Mouse (Mus musculus) midbrain, embryonic 15.5 days (tissue): ENCODE results near the gene Barhl1. TPM values are rescaled to one million over a fixed set of nuclear protein-coding genes. Genes with fewer than 3 reads are reported as not detected.

Experiments used
- ATAC-seq: fragments of 200-750 bp; cut with Nextera tagmentation; replicated peaks from 2 replicates; pipeline ENCODE4 v1.8.0; 2017; ENCODE audit warnings: moderate TSS enrichment
- H3K27ac ChIP-seq: fragments of 300-500 bp; sonication (generic); 2 replicates; pipeline ENCODE4 v1.5.1; 2015; ENCODE audit warnings: mild to moderate bottlenecking, inconsistent platforms
- H3K27me3 ChIP-seq: fragments of 300-500 bp; sonication (generic); replicated peaks from 2 replicates; pipeline ENCODE4 v1.6.1; 2015; ENCODE audit warnings: inconsistent platforms
- H3K36me3 ChIP-seq: fragments of 300-500 bp; sonication (generic); replicated peaks from 2 replicates; pipeline ENCODE4 v1.6.1; 2015; ENCODE audit warnings: inconsistent platforms
- H3K4me1 ChIP-seq: fragments of 300-500 bp; sonication (generic); 2 replicates; pipeline ENCODE4 v1.6.1; 2015; ENCODE audit warnings: inconsistent platforms
- H3K4me2 ChIP-seq: fragments of 300-500 bp; sonication (generic); 2 replicates; pipeline ENCODE4 v1.6.1; 2015; ENCODE audit warnings: inconsistent platforms, mild to moderate bottlenecking, moderate library complexity
- H3K4me3 ChIP-seq: fragments of 300-500 bp; sonication (generic); 2 replicates; pipeline ENCODE4 v1.5.1; 2015; ENCODE audit warnings: mild to moderate bottlenecking, inconsistent platforms
- H3K9ac ChIP-seq: fragments of 300-500 bp; sonication (generic); 2 replicates; pipeline ENCODE4 v1.6.1; 2015; ENCODE audit warnings: mild to moderate bottlenecking, inconsistent platforms
- H3K9me3 ChIP-seq: fragments of 300-500 bp; sonication (generic); 2 replicates; pipeline ENCODE4 v1.6.1; 2016; ENCODE audit warnings: inconsistent platforms
- WGBS: fragments of 180-500 bp; shearing (Covaris S2); methylation state at CpG from one replicate; pipeline ENCODE4 v1.1.7; 2015; ENCODE audit warnings: mixed read lengths; 5-methylcytosine and 5-hydroxymethylcytosine counted together
- polyA plus RNA-seq: library from polyadenylated mRNA; unstranded; fragments of >200 nt; fragmentation: Nextera tagmentation; extraction: Ambion mirVana; gene quantifications from 2 replicates; pipeline ENCODE4 v1.2.1, GENCODE M21; 2015

Barhl1 gene
- polyA plus RNA-seq = 53.5 and 77.8 TPM in 2 replicates

DNA sequence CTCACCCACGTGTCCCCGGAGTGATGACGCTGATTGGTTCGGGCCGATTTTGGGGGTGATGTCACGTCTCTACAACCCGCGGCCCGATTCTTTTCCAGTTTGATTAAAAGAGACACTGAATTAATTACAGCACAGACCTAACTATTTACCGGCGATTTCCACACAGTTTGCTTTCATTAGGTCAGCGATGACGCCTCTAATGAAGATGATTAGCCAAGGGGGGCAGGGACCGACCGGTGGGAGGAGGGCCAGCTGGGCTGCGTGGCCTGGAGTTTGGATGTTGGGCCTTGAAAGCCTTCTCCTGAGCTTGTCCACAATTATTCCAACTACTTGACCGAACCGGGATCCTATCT is at the start of gene Barhl1:
TSS of gene Barhl1 (minus strand) at position 156 of the 353 bp plus-strand sequence.
- Histone ChIP-seq H3K4me2 (peak within 1 kb of the TSS; percentile 43), H3K36me3 (no peaks in the 10 kb centered on the region), H3K9ac (peak within 1 kb of the TSS; percentile 38), H3K4me3 (peak within 1 kb of the TSS; percentile 39), H3K27ac (peak within 1 kb of the TSS; percentile 79), H3K27me3 (peaks cover 53% of the 10 kb centered on the region), H3K4me1 (peaks cover 8% of the 10 kb centered on the region), H3K9me3 (no peaks in the 10 kb centered on the region)
- WGBS = 1% methylated on average over 18 of the region's 18 CpGs
- no peak for ATAC-seq

DNA sequence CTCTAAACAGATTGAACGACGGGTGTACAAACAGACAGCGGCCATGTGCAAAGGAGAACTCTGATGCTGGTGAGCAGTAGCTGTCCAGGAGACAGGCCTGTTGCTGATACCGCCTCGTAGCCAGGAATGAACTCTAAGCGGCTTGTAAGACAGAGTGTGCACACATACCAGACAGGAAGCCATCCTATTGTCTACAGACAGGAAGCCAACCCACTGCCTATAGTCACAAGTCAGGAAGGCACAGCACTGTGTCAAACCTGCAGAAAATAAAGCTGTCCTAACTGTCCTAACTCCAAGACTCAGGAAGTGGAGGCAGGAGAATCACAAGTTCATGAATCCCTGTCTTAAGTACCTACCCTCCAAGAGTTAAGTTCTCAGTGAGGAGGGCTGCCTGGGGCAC is 47.1 kb upstream of the Barhl1 start:
- H3K9me3 ChIP-seq = no peaks in the 10 kb centered on the region
- H3K27me3 ChIP-seq = no peaks in the 10 kb centered on the region
- 88% methylated on average over 6 of the region's 6 CpGs for WGBS
- H3K4me2 ChIP-seq = no peak overlapping the region
- H3K9ac ChIP-seq = no peak overlapping the region
- no peak overlapping the region for H3K27ac ChIP-seq
- H3K4me1 ChIP-seq = peaks cover 8% of the 10 kb centered on the region
- no peaks in the 10 kb centered on the region for H3K36me3 ChIP-seq
- H3K4me3 ChIP-seq = no peak overlapping the region
- no peak for ATAC-seq

DNA sequence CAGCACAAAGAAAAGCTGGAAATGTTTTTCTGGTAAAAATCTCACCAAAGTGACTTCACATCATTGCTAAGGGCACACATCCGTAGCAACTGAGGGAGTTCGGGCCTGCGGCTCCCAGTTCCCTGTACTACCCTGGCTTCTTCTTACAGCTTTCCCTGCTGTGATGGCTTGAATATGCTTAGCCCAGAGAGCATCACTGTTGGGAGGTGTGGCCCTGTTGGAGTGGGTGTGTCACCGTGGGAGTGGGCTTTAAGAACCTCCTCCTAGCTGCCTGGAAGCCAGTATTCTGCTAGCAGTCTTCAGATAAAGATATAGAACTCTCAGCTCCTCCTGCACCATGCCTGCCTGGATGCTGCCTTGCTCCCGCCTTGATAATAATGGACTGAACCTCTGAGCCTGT is 45.2 kb upstream of the Barhl1 start:
- 70% methylated on average over 5 of the region's 5 CpGs for WGBS
- Histone ChIP-seq H3K9ac (no peak overlapping the region), H3K4me3 (no peak overlapping the region), H3K36me3 (no peaks in the 10 kb centered on the region), H3K27ac (no peak overlapping the region), H3K27me3 (no peaks in the 10 kb centered on the region), H3K4me2 (no peak overlapping the region), H3K4me1 (peaks cover 8% of the 10 kb centered on the region), H3K9me3 (no peaks in the 10 kb centered on the region)
- no peak for ATAC-seq

DNA sequence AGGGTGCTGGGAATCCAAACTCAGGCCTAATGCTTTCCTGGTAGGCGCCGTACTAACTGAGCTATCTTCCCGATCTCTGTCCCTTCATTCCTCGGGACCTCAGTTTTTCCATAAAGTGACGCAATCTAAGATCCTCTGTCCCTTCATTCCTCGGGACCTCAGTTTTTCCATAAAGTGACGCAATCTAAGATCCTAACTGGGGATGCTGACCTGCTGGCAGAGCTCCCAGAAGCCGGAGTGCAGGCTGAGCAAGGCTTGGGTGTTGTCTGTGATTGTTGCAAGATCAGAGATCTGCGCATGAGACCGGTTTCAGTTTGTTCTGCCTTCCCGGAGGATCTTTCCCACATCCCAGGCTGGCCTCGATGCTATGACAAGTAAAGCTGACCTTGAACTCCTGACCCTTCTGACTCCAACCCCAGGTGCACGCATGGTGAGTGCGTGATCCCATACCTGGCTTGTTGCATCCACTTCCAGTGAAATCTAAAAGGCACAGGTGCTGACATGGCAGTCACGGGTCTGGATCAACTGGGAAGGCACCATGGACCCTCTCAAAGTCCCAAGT is 44.6 kb upstream of the Barhl1 start:
- Histone ChIP-seq H3K9me3 (no peaks in the 10 kb centered on the region), H3K4me1 (peaks cover 4% of the 10 kb centered on the region), H3K36me3 (no peaks in the 10 kb centered on the region), H3K4me2 (no peak overlapping the region), H3K4me3 (no peak overlapping the region), H3K27ac (no peak overlapping the region), H3K27me3 (no peaks in the 10 kb centered on the region), H3K9ac (no peak overlapping the region)
- ATAC-seq = no peak
- WGBS = 92% methylated on average over 15 of the region's 15 CpGs

DNA sequence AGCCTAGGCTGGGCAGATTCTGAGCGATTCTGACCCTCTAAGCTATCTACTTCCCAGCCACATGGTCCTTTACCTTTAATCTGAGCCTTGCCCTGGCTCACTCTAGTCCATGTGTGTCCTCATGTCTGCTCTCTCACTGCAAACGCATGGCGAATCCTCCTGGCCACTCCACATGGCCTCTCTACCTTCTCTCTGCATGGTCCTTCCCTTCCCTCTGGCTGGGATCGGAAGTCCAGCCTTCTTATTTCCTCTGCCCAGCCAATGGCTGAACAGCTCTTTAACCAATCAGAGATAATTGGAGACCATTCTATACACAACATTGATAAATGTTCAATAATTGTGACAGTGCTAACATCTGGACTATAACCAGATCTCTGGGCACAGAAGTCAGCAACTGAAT is 40.4 kb upstream of the Barhl1 start:
- no peak overlapping the region for H3K27ac ChIP-seq
- no peaks in the 10 kb centered on the region for H3K27me3 ChIP-seq
- no peak overlapping the region for H3K4me3 ChIP-seq
- WGBS = 82% methylated on average over 4 of the region's 4 CpGs
- H3K9me3 ChIP-seq = no peaks in the 10 kb centered on the region
- ATAC-seq = no peak
- no peaks in the 10 kb centered on the region for H3K4me1 ChIP-seq
- H3K36me3 ChIP-seq = no peaks in the 10 kb centered on the region
- no peak overlapping the region for H3K4me2 ChIP-seq
- no peak overlapping the region for H3K9ac ChIP-seq

DNA sequence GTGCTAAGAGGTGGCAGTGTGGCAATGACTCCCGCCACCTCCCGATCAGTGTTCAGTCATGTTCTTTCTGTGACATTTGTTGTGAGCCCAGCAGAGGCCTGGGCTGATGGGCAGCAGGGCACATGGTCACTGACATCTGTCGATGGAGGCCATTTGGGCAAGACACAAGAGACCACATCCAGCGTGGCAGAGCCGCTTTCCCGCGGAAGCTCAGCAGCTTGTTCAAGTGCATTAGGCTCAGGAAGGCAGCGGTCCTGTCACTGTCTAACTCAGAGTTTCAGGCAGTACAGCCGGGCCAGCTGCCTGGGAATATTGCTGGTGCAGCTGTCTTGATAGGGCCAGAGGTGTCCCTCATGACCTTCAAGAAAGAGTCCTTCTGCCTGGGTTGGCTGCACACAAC is 38.1 kb upstream of the Barhl1 start:
- WGBS = 75% methylated on average over 9 of the region's 9 CpGs
- Histone ChIP-seq H3K27ac (no peak overlapping the region), H3K36me3 (no peaks in the 10 kb centered on the region), H3K4me3 (no peak overlapping the region), H3K27me3 (no peaks in the 10 kb centered on the region), H3K9ac (no peak overlapping the region), H3K4me2 (no peak overlapping the region), H3K4me1 (no peaks in the 10 kb centered on the region), H3K9me3 (no peaks in the 10 kb centered on the region)
- ATAC-seq = no peak

DNA sequence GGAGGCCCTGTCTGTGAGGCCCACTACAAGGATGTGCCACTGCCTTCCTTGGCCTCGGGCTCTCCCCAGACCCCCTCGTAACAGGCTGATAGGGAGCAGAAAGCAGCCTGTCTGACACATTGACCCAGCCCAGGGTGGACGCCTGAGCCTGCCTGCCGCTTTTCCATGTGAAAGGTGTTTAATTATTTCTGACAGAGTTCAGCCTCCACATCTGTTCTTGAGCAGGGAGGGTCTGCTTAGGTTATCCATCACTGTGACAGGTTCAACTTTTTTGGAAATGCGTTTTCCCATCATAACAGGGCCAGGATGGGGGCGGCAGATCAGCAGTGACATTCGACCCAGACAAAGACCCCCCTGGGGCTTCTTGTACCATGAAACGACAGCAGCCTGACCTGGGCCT is 36.5 kb upstream of the Barhl1 start:
- Histone ChIP-seq H3K4me3 (no peak overlapping the region), H3K9ac (no peak overlapping the region), H3K4me1 (no peaks in the 10 kb centered on the region), H3K27me3 (no peaks in the 10 kb centered on the region), H3K27ac (no peak overlapping the region), H3K9me3 (no peaks in the 10 kb centered on the region), H3K4me2 (no peak overlapping the region), H3K36me3 (no peaks in the 10 kb centered on the region)
- 0 out of 2 replicates have a peak, but pooled peaks have one; percentile 11 for ATAC-seq
- WGBS = 46% methylated on average over 8 of the region's 8 CpGs

DNA sequence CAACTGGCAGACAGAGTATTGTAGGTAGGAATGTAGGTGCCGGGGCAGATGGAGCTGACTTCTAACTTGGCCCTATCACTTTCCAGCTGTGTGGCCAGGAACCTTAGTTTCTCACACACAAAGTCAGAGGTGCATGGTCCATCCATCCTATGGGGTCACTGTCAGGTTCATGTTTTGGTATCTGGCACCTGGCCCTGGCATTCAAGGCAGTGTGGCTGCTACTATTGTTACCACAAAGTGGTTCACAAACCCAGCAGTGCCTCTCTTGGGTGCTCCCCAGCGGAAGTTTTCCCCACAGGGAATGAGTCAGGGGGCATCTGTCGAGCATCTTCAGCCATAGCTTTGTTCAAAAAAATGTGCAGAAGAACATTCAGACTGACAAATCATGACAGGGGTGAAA is 29.8 kb upstream of the Barhl1 start:
- H3K27me3 ChIP-seq = no peaks in the 10 kb centered on the region
- peaks cover 23% of the 10 kb centered on the region for H3K4me1 ChIP-seq
- no peak overlapping the region for H3K27ac ChIP-seq
- H3K9me3 ChIP-seq = no peaks in the 10 kb centered on the region
- no peaks in the 10 kb centered on the region for H3K36me3 ChIP-seq
- no peak overlapping the region for H3K4me3 ChIP-seq
- 88% methylated on average over 3 of the region's 3 CpGs for WGBS
- no peak overlapping the region for H3K9ac ChIP-seq
- no peak overlapping the region for H3K4me2 ChIP-seq
- ATAC-seq = no peak

DNA sequence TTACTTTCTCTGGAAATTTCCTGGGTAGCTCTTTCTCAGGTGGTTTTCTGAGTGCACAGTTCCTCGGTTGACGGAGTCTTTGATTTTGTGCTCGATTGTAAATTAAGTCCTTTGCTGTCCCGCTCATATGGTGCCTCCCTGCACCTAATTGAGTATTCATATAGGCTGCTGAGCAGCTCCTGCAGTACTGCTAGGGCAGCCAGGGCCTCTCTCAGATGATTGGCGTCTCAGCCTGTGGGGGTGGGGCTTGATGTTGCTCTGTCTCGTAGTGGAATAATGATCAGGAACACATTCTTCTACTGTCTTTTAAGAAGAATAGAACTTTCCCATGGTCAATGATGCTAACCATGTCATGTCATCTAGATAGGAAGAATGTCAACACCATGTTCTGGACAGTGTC is 28.9 kb upstream of the Barhl1 start:
- WGBS = 32% methylated on average over 6 of the region's 6 CpGs
- no peak for ATAC-seq

DNA sequence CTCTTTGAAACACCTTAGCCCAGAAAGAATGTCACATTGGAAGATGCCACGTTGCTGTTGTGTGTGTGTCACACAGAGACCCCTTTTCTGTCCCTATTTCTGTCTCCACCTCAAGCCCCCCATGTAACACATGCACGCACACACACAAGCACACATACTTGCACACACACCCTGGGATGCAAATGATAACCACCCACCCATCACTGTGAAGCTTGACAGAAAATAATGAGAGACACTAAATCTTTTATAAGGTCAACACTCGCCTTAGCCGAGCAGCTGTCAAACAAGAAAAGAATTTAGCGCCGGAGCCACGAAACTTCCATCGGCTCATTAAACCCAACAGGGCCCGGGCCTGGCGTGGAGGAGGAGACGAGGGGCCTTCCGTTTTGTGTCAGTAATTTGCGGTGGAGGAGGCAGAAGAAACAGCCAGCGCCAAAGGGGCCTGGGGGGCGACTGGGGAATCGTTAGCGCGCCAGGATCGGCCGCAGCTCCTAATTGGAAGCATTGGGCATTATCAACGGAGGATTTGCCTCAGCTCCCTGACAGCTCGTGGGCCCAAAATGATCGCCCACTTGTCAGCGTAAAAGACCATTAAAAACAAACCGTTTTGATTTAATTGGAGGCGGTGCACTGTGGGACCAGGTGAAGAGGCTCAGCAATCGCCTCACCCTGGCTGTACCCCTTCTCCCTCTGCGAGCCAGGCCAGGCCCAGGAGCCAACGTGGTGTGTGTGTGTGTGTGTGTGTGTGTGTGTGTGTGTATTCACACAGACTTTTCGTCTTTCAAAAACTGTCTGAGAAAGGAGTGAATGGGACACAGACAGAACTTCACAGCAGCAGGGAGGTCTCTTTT is 27.4 kb upstream of the Barhl1 start:
- H3K4me2 ChIP-seq = peak overlapping the region; percentile 27; the same call in 1 of the 2 replicates
- WGBS = 25% methylated on average over 30 of the region's 30 CpGs
- no peaks in the 10 kb centered on the region for H3K36me3 ChIP-seq
- peaks cover 28% of the 10 kb centered on the region for H3K4me1 ChIP-seq
- no peaks in the 10 kb centered on the region for H3K27me3 ChIP-seq
- peak; percentile 58 for ATAC-seq
- H3K4me3 ChIP-seq = no peak overlapping the region
- H3K9ac ChIP-seq = no peak overlapping the region
- no peaks in the 10 kb centered on the region for H3K9me3 ChIP-seq
- H3K27ac ChIP-seq = peak overlapping the region; percentile 62

More for the DNA sequence above, 28.9 kb upstream of the Barhl1 start:
- Histone ChIP-seq H3K36me3 (no peaks in the 10 kb centered on the region), H3K4me2 (no peak overlapping the region), H3K4me3 (no peak overlapping the region), H3K9ac (no peak overlapping the region), H3K27me3 (no peaks in the 10 kb centered on the region), H3K9me3 (no peaks in the 10 kb centered on the region), H3K27ac (peak overlapping the region; percentile 62; the same call in 1 of the 2 replicates), H3K4me1 (peaks cover 23% of the 10 kb centered on the region)

DNA sequence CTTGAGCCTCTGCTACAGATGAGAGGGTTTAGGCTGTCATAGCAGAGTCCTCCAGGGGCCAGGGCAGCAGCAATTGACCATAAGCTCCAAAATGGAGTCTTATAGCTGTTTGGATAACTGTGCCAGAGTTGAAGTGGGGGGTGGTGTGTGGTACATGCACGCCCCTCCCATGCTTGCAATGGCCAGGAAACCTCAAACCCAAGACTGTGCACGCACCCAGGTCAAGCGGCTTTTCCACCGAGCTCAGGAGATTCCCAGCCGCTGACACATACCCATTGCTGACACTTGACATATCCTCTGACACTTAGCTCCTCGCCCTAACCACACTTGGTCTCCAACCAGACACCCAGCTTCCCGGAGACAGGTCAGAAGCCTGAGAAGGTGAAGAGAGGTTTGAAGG is 22.5 kb upstream of the Barhl1 start:
- no peak overlapping the region for H3K4me3 ChIP-seq
- no peaks in the 10 kb centered on the region for H3K9me3 ChIP-seq
- H3K27ac ChIP-seq = no peak overlapping the region
- ATAC-seq = no peak
- 82% methylated on average over 7 of the region's 7 CpGs for WGBS
- H3K27me3 ChIP-seq = no peaks in the 10 kb centered on the region
- H3K9ac ChIP-seq = no peak overlapping the region
- peaks cover 10% of the 10 kb centered on the region for H3K4me1 ChIP-seq
- H3K36me3 ChIP-seq = no peaks in the 10 kb centered on the region
- H3K4me2 ChIP-seq = no peak overlapping the region

DNA sequence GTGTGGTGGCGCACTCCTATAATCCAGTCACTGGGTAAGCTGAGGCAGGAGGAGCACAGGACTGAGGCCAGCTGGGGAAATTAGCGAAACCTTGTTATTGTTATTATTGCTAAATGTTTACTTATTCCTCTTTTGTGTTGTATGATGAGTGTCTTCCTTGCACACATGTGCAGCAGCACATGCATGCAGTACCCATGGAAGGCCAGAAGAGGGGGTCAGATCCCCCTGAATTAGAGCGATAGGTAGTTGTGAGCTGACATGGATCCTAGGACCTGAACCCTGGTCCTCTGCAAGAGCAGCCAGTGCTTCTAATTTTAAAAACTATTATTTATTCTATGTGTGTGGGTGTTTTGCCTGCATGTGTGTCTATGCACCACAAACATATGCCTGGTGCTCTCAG is 14.1 kb upstream of the Barhl1 start:
- Histone ChIP-seq H3K36me3 (no peaks in the 10 kb centered on the region), H3K27me3 (peaks cover 7% of the 10 kb centered on the region; the same call in 1 of the 2 replicates), H3K9me3 (no peaks in the 10 kb centered on the region), H3K9ac (no peak overlapping the region), H3K4me3 (no peak overlapping the region), H3K4me1 (no peaks in the 10 kb centered on the region), H3K27ac (no peak overlapping the region), H3K4me2 (no peak overlapping the region)
- ATAC-seq = no peak
- WGBS = 96% methylated on average over 3 of the region's 3 CpGs

DNA sequence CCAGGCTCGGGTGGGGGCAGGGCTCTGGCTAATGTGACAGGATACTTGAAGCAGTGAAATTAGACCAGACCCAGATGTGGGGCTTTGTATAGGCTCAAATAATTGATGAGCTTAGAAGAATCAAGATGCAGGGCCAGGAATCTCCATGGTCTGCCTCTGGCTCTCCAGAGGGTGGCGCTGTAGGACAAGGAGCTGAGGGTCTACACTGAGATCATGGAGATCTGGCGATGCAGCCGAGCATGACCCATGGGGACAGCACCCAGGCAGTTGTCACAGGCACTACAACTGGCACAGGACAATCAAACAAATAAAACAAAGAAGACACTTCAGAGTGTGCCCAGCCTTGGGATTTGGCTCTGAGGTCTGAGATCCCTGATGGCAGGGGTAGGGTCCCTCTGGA is 7.4 kb upstream of the Barhl1 start:
- H3K9ac ChIP-seq = no peak overlapping the region
- no peak overlapping the region for H3K4me3 ChIP-seq
- no peak overlapping the region for H3K27ac ChIP-seq
- no peak overlapping the region for H3K4me2 ChIP-seq
- WGBS = under 1% methylated on average over 4 of the region's 4 CpGs
- H3K27me3 ChIP-seq = peaks cover 54% of the 10 kb centered on the region
- no peaks in the 10 kb centered on the region for H3K9me3 ChIP-seq
- H3K4me1 ChIP-seq = no peaks in the 10 kb centered on the region
- H3K36me3 ChIP-seq = no peaks in the 10 kb centered on the region
- ATAC-seq = peak; percentile 66
